ENCODE assay signal across 19 mouse cellular contexts in the genomic region with DNA sequence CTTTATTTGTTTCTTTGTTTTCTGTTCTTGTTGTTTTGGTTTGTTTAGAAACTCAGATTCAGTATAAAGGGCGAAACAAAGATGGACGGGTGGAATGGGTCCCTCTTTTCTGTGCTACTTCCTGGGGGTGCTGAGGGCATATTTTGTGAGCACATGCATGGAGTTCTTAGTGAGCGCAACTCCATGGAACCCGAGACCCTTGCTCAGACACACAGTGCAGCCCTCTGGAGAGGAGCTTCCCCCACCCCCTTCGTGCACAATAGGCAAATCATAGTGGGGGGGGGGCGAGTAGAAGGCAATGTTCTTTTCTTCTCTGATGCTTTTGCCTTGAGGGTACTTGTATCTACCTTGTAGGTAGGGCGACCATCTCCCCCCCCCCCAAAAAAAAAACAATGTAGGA.
A peak's percentile ranks its signal among the peaks of the same experiment; 100 is the strongest.
DNase-seq lines count a peak whose midpoint lies in the region; ATAC-seq and TF ChIP-seq lines count a peak whose summit lies in the region.
"Had no signal": no experiment of that assay in that cellular context is flagged by ENCODE, and none has a peak within 500 bp of the region (broad histone marks: within the 10 kb centered on the region; RNA-seq: fewer than 3 reads in every experiment).

No protein-coding gene starts in this region.

- intact Hi-C loops in heart, postnatal 25 days (cut with DNase I) = loop anchor here (5.0 kb wide), 1 partner anchor 243 kb away; no protein-coding TSS in a partner anchor

- H3K4me2 ChIP-seq in forebrain, embryonic 13.5 days = no peak overlapping the region
- H3K4me2 ChIP-seq in forebrain, embryonic 16.5 days (ENCODE audit: low read length) = no peak overlapping the region
- H3K4me2 ChIP-seq in heart, postnatal 0 days (ENCODE audit: low read depth, low read length) = no peak overlapping the region
- H3K4me2 ChIP-seq in midbrain, embryonic 13.5 days (replicated peaks) = no peak overlapping the region
- H3K4me2 ChIP-seq: limb, embryonic 13.5 days; lung, embryonic 14.5 days had no signal

- H3K9ac ChIP-seq in forebrain, embryonic 13.5 days = no peak overlapping the region
- H3K9ac ChIP-seq in forebrain, embryonic 16.5 days (replicated peaks; ENCODE audit: low read depth, low read length) = no peak overlapping the region
- H3K9ac ChIP-seq in heart, postnatal 0 days (replicated peaks; ENCODE audit: low read depth, low read length) = no peak overlapping the region
- no peak overlapping the region for H3K9ac ChIP-seq in midbrain, embryonic 13.5 days (replicated peaks)
- H3K9ac ChIP-seq: intestine, embryonic 15.5 days; limb, embryonic 13.5 days; liver, embryonic 13.5 days; lung, embryonic 14.5 days had no signal

- H3K27me3 ChIP-seq in forebrain, embryonic 13.5 days = no peaks in the 10 kb centered on the region
- H3K27me3 ChIP-seq in forebrain, embryonic 16.5 days (replicated peaks; ENCODE audit: control insufficient read depth, insufficient read depth, low read length) = no peaks in the 10 kb centered on the region
- no peaks in the 10 kb centered on the region for H3K27me3 ChIP-seq in heart, postnatal 0 days (ENCODE audit: control insufficient read depth, insufficient read depth, low read length)
- no peaks in the 10 kb centered on the region for H3K27me3 ChIP-seq in midbrain, embryonic 13.5 days
- H3K27me3 ChIP-seq in midbrain, embryonic 10.5 days (ENCODE audit: low read depth, poor library complexity, severe bottlenecking) = 0 out of 2 replicates have a peak, but pooled peaks cover 5% of the 10 kb centered on the region
- H3K27me3 ChIP-seq: intestine, embryonic 15.5 days; limb, embryonic 13.5 days; liver, embryonic 13.5 days had no signal

- no peak for TF ChIP-seq EP300 in heart, postnatal 0 days (IDR thresholded peaks at IDR 0.05; ENCODE audit: low read depth)

- H3K9me3 ChIP-seq in forebrain, embryonic 13.5 days (replicated peaks) = no peaks in the 10 kb centered on the region
- no peaks in the 10 kb centered on the region for H3K9me3 ChIP-seq in forebrain, embryonic 16.5 days (ENCODE audit: control insufficient read depth, low read length)
- no peaks in the 10 kb centered on the region for H3K9me3 ChIP-seq in heart, postnatal 0 days (replicated peaks; ENCODE audit: control insufficient read depth, low read length)
- H3K9me3 ChIP-seq in midbrain, embryonic 13.5 days = no peaks in the 10 kb centered on the region
- no peaks in the 10 kb centered on the region for H3K9me3 ChIP-seq in midbrain, embryonic 10.5 days (replicated peaks)
- H3K9me3 ChIP-seq: intestine, embryonic 15.5 days; limb, embryonic 13.5 days; liver, embryonic 13.5 days had no signal

- peaks cover 33% of the 10 kb centered on the region for H3K4me1 ChIP-seq in forebrain, embryonic 13.5 days
- peaks cover 12% of the 10 kb centered on the region for H3K4me1 ChIP-seq in forebrain, embryonic 16.5 days (replicated peaks; ENCODE audit: control insufficient read depth, insufficient read depth, low read length)
- peaks cover 12% of the 10 kb centered on the region; the same call in 1 of the 2 replicates for H3K4me1 ChIP-seq in heart, postnatal 0 days (ENCODE audit: control insufficient read depth, insufficient read depth)
- peaks cover 30% of the 10 kb centered on the region for H3K4me1 ChIP-seq in midbrain, embryonic 13.5 days (replicated peaks)
- H3K4me1 ChIP-seq in midbrain, embryonic 10.5 days = peaks cover 40% of the 10 kb centered on the region

- peaks cover 4% of the 10 kb centered on the region; the same call in 1 of the 2 replicates for H3K36me3 ChIP-seq in forebrain, embryonic 13.5 days (ENCODE audit: poor library complexity, severe bottlenecking)
- H3K36me3 ChIP-seq in forebrain, embryonic 16.5 days (ENCODE audit: control insufficient read depth, insufficient read depth) = no peaks in the 10 kb centered on the region
- H3K36me3 ChIP-seq in heart, postnatal 0 days (replicated peaks; ENCODE audit: control insufficient read depth, insufficient read depth, low read length) = peaks cover 9% of the 10 kb centered on the region
- H3K36me3 ChIP-seq in midbrain, embryonic 13.5 days = 0 out of 2 replicates have a peak, but pooled peaks cover 4% of the 10 kb centered on the region
- no peaks in the 10 kb centered on the region for H3K36me3 ChIP-seq in midbrain, embryonic 10.5 days
- H3K36me3 ChIP-seq: intestine, embryonic 15.5 days had no signal

- H3K27ac ChIP-seq in forebrain, embryonic 13.5 days = no peak overlapping the region
- no peak overlapping the region for H3K27ac ChIP-seq in forebrain, embryonic 16.5 days (ENCODE audit: low read length)
- H3K27ac ChIP-seq in heart, postnatal 0 days (ENCODE audit: low read depth) = 0 out of 2 replicates have a peak overlapping the region, but pooled peaks have one; percentile 65
- H3K27ac ChIP-seq in midbrain, embryonic 13.5 days = no peak overlapping the region
- no peak overlapping the region for H3K27ac ChIP-seq in midbrain, embryonic 10.5 days (replicated peaks)
- H3K27ac ChIP-seq: intestine, embryonic 15.5 days; limb, embryonic 13.5 days had no signal

- H3K4me3 ChIP-seq in forebrain, embryonic 13.5 days = no peak overlapping the region
- H3K4me3 ChIP-seq in forebrain, embryonic 16.5 days (replicated peaks; ENCODE audit: low read length) = no peak overlapping the region
- H3K4me3 ChIP-seq in heart, postnatal 0 days (ENCODE audit: low read depth, low read length) = no peak overlapping the region
- no peak overlapping the region for H3K4me3 ChIP-seq in midbrain, embryonic 13.5 days (replicated peaks)
- no peak overlapping the region for H3K4me3 ChIP-seq in midbrain, embryonic 10.5 days
- H3K4me3 ChIP-seq: intestine, embryonic 15.5 days; limb, embryonic 13.5 days; liver, embryonic 13.5 days; myocyte had no signal

- ATAC-seq in forebrain, embryonic 13.5 days = 0 out of 2 replicates have a peak, but pooled peaks have one; percentile 2
- ATAC-seq in forebrain, embryonic 16.5 days = no peak
- no peak for ATAC-seq in heart, postnatal 0 days (ENCODE audit: insufficient read depth, low read depth)
- ATAC-seq in midbrain, embryonic 13.5 days = peak; percentile 43; the same call in 1 of the 2 replicates

- DNase-seq in heart, postnatal 0 days (ENCODE audit: low spot score) = no peak
- no peak for DNase-seq in heart, postnatal 25 days (ENCODE audit: low spot score)
- DNase-seq in midbrain, embryonic 10.5 days (ENCODE audit: low spot score) = no peak
- no peak for DNase-seq in right cerebral cortex, postnatal 10 days (ENCODE audit: low spot score in 2 of 2)
- DNase-seq: cerebellum, adult 18-20 months; cerebellum, postnatal 25 days; embryo, embryonic 11 days; heart, postnatal 14 days; liver, embryonic 13.5 days; lung, embryonic 14.5 days; lung, postnatal 36 days; right cerebral cortex, postnatal 25 days; thymus, postnatal 36 days had no signal

- TF ChIP-seq CTCF in heart, postnatal 0 days (IDR thresholded peaks at IDR 0.05; ENCODE audit: low read depth) = no peak

- 46% methylated on average over 7 of the region's 7 CpGs for WGBS in forebrain, embryonic 13.5 days
- WGBS in forebrain, embryonic 16.5 days = 46% methylated on average over 7 of the region's 7 CpGs
- WGBS in heart, postnatal 0 days = 71% methylated on average over 7 of the region's 7 CpGs
- WGBS in midbrain, embryonic 13.5 days = 62% methylated on average over 7 of the region's 7 CpGs
- WGBS in midbrain, embryonic 10.5 days = 58% methylated on average over 7 of the region's 7 CpGs

Comparison
In these comparisons a context has a peak if more than half of its experiments do, and no peak if none do; other contexts are left out.
1. ATAC-seq: peak in forebrain, embryonic 13.5 days (single experiment) and midbrain, embryonic 13.5 days (single experiment); none in forebrain, embryonic 16.5 days (single experiment) and heart, postnatal 0 days (single experiment).